In genomic region chr2:10080310-10081010, GRCm38 (mm10) we compare ENCODE assay signal across 8 mouse cellular contexts. TPM values are rescaled to one million over a fixed set of nuclear protein-coding genes. Genes with fewer than 3 reads are reported as not detected.
DNase-seq lines count a peak whose midpoint lies in the region; ATAC-seq lines count a peak whose summit lies in the region.

Gene Atp5c1 (minus strand): TSS chr2:10080510.
Gene Kin (plus strand): TSS chr2:10080593.

- H3K9ac ChIP-seq in heart, embryonic 14.5 days (ENCODE audit: low read length) = peak within 1 kb of the TSS; percentile 99
- H3K9ac ChIP-seq in liver, embryonic 13.5 days = peak within 1 kb of the TSS; percentile 96
- peak within 1 kb of the TSS; percentile 100 for H3K9ac ChIP-seq in stomach, embryonic 16.5 days (ENCODE audit: low read length)

- H3K27me3 ChIP-seq in heart, embryonic 14.5 days (ENCODE audit: control insufficient read depth, insufficient read depth, low read length) = no peaks in the 10 kb centered on the region
- H3K27me3 ChIP-seq in liver, embryonic 13.5 days = no peaks in the 10 kb centered on the region
- H3K27me3 ChIP-seq in stomach, embryonic 16.5 days (ENCODE audit: control insufficient read depth, insufficient read depth, low read length) = no peaks in the 10 kb centered on the region

- H3K4me1 ChIP-seq in brown adipose tissue, adult 24 weeks (ENCODE audit: control insufficient read depth, insufficient read depth, insufficient read length, low read length) = peaks cover 22% of the 10 kb centered on the region
- peaks cover 4 to 35% of the 10 kb centered on the region in 2 experiments; a peak in 3 of 4 replicates for H3K4me1 ChIP-seq in heart, embryonic 14.5 days (ENCODE audit: control insufficient read depth in 2 of 2, insufficient read depth in 2 of 2, low read length in 2 of 2)
- peaks cover 64% of the 10 kb centered on the region for H3K4me1 ChIP-seq in liver, embryonic 13.5 days (replicated peaks)
- peaks cover 24% of the 10 kb centered on the region for H3K4me1 ChIP-seq in stomach, embryonic 16.5 days (ENCODE audit: control insufficient read depth, insufficient read depth, low read length)

- peak within 1 kb of the TSS; percentile 100 for H3K27ac ChIP-seq in brown adipose tissue, adult 24 weeks (replicated peaks; ENCODE audit: low read depth, low read length)
- H3K27ac ChIP-seq in heart, embryonic 14.5 days (replicated peaks in 1 of 2; ENCODE audit: control insufficient read depth in 1 of 2, insufficient read depth in 1 of 2, low read depth in 2 of 2, low read length in 2 of 2) = peak within 1 kb of the TSS; percentile 93 to 95
- H3K27ac ChIP-seq in liver, embryonic 13.5 days = peak within 1 kb of the TSS; percentile 85
- H3K27ac ChIP-seq in stomach, embryonic 16.5 days (ENCODE audit: low read length) = peak within 1 kb of the TSS; percentile 85

- WGBS in heart, embryonic 14.5 days = under 1% methylated on average over 61 of the region's 61 CpGs
- under 1% methylated on average over 61 of the region's 61 CpGs for WGBS in liver, embryonic 13.5 days (ENCODE audit: insufficient replicate concordance)
- WGBS in stomach, embryonic 16.5 days = under 1% methylated on average over 61 of the region's 61 CpGs

- H3K36me3 ChIP-seq in heart, embryonic 14.5 days (ENCODE audit: control insufficient read depth, insufficient read depth, low read length) = peaks cover 13% of the 10 kb centered on the region
- H3K36me3 ChIP-seq in liver, embryonic 13.5 days = peaks cover 30% of the 10 kb centered on the region
- 0 out of 2 replicates have a peak, but pooled peaks cover 3% of the 10 kb centered on the region for H3K36me3 ChIP-seq in stomach, embryonic 16.5 days (ENCODE audit: control insufficient read depth, insufficient read depth, low read length)

- H3K4me2 ChIP-seq in heart, embryonic 14.5 days (ENCODE audit: low read length) = peak within 1 kb of the TSS; percentile 81
- H3K4me2 ChIP-seq in liver, embryonic 13.5 days = peak within 1 kb of the TSS; percentile 78
- peak within 1 kb of the TSS; percentile 82 for H3K4me2 ChIP-seq in stomach, embryonic 16.5 days (ENCODE audit: low read depth, low read length)

- H3K9me3 ChIP-seq in heart, embryonic 14.5 days (ENCODE audit: control insufficient read depth, low read length) = no peaks in the 10 kb centered on the region
- no peaks in the 10 kb centered on the region for H3K9me3 ChIP-seq in liver, embryonic 13.5 days (replicated peaks)
- no peaks in the 10 kb centered on the region for H3K9me3 ChIP-seq in stomach, embryonic 16.5 days (replicated peaks; ENCODE audit: control insufficient read depth, low read length)

- H3K4me3 ChIP-seq in brown adipose tissue, adult 24 weeks (ENCODE audit: insufficient read depth, low read depth, low read length) = peak within 1 kb of the TSS; percentile 94
- peak within 1 kb of the TSS; percentile 76 to 86 for H3K4me3 ChIP-seq in heart, embryonic 14.5 days (ENCODE audit: control insufficient read depth in 1 of 2, insufficient read depth in 1 of 2, low read depth in 1 of 2, low read length in 2 of 2)
- H3K4me3 ChIP-seq in liver, embryonic 13.5 days (replicated peaks) = peak within 1 kb of the TSS; percentile 87
- peak within 1 kb of the TSS; percentile 85 for H3K4me3 ChIP-seq in stomach, embryonic 16.5 days (replicated peaks; ENCODE audit: low read length)

- peak; percentile 99 for DNase-seq in CD4-positive, CD25-positive, alpha-beta regulatory T cell, adult 2 months (ENCODE audit: low read depth, low spot score)
- peak; percentile 30 for DNase-seq in fat pad, adult 2 months (ENCODE audit: extremely low read depth, low read depth, low spot score)
- DNase-seq in kidney, postnatal 14 days = peak; percentile 98
- peak; percentile 95 for DNase-seq in liver, embryonic 13.5 days
- DNase-seq in neural tube, embryonic 10.5 days (ENCODE audit: extremely low spot score, low spot score) = peak; percentile 97

- ATAC-seq in heart, embryonic 14.5 days (ENCODE audit: insufficient number of reproducible peaks, insufficient read depth, low FRiP score, low read depth) = peak; percentile 95
- ATAC-seq in liver, embryonic 13.5 days (ENCODE audit: low read depth) = peak; percentile 91
- ATAC-seq in stomach, embryonic 16.5 days (ENCODE audit: insufficient read depth, low FRiP score) = peak; percentile 98

RNA-seq across cellular contexts. Expression of gene Atp5c1, which starts in this region (rescaled TPM):
- 1,471 and 1,656 TPM in 2 replicates for polyA plus RNA-seq in brown adipose tissue, adult 24 weeks (2012; ENCODE audit: insufficient read depth, insufficient read length, missing spikeins)
- 1,497 and 1,517 TPM in 2 replicates for polyA plus RNA-seq in heart, embryonic 14.5 days (2014; fragmentation: Nextera tagmentation; extraction: Ambion mirVana)
- polyA plus RNA-seq in liver, embryonic 13.5 days (2015; fragmentation: Nextera tagmentation; extraction: Ambion mirVana) = 409 and 441 TPM in 2 replicates
- 595 and 642 TPM in 2 replicates for polyA plus RNA-seq in stomach, embryonic 16.5 days (2015; fragmentation: Nextera tagmentation; extraction: Ambion mirVana)

RNA-seq across cellular contexts. Expression of gene Kin, which starts in this region (rescaled TPM):
- 18.4 and 23.4 TPM in 2 replicates for polyA plus RNA-seq in brown adipose tissue, adult 24 weeks (2012; ENCODE audit: insufficient read depth, insufficient read length, missing spikeins)
- 17.8 and 18.5 TPM in 2 replicates for polyA plus RNA-seq in heart, embryonic 14.5 days (2014; fragmentation: Nextera tagmentation; extraction: Ambion mirVana)
- polyA plus RNA-seq in liver, embryonic 13.5 days (2015; fragmentation: Nextera tagmentation; extraction: Ambion mirVana) = 19.6 and 22.1 TPM in 2 replicates
- polyA plus RNA-seq in stomach, embryonic 16.5 days (2015; fragmentation: Nextera tagmentation; extraction: Ambion mirVana) = 25.6 and 27.9 TPM in 2 replicates

Comparison
In these comparisons a context has a peak if more than half of its experiments do, and no peak if none do; other contexts are left out.
1. Peak in every context shown above with its lines: DNase-seq, ATAC-seq, H3K4me3 ChIP-seq and H3K27ac ChIP-seq.
2. DNase-seq: peak in every context shown above with its lines; median percentile 99 in CD4-positive, CD25-positive, alpha-beta regulatory T cell, adult 2 months; 98 in kidney, postnatal 14 days; 97 in neural tube, embryonic 10.5 days; 95 in liver, embryonic 13.5 days; 30 in fat pad, adult 2 months.